Mouse (Mus musculus) cerebellum, adult 9-11 months (tissue): Measurements from ENCODE around the gene Hoxd9.

ENCODE experiments used
- DNase-seq: peaks from one replicate; pipeline ENCODE4 v3.0.0; 2022

The Hoxd9 gene

GRCm38 (mm10) chr2:74698201-74699052 is 900 bp downstream of the Hoxd9 start:
- DNase-seq, result no peak

GRCm38 (mm10) chr2:74699053-74699430 is 1.5 kb downstream of the Hoxd9 start:
- DNase-seq, result no peak

GRCm38 (mm10) chr2:74699664-74700545 is 2.4 kb downstream of the Hoxd9 start:
- DNase-seq, result no peak

GRCm38 (mm10) chr2:74700546-74701112 is 3.1 kb downstream of the Hoxd9 start:
- no peak for DNase-seq

DNA sequence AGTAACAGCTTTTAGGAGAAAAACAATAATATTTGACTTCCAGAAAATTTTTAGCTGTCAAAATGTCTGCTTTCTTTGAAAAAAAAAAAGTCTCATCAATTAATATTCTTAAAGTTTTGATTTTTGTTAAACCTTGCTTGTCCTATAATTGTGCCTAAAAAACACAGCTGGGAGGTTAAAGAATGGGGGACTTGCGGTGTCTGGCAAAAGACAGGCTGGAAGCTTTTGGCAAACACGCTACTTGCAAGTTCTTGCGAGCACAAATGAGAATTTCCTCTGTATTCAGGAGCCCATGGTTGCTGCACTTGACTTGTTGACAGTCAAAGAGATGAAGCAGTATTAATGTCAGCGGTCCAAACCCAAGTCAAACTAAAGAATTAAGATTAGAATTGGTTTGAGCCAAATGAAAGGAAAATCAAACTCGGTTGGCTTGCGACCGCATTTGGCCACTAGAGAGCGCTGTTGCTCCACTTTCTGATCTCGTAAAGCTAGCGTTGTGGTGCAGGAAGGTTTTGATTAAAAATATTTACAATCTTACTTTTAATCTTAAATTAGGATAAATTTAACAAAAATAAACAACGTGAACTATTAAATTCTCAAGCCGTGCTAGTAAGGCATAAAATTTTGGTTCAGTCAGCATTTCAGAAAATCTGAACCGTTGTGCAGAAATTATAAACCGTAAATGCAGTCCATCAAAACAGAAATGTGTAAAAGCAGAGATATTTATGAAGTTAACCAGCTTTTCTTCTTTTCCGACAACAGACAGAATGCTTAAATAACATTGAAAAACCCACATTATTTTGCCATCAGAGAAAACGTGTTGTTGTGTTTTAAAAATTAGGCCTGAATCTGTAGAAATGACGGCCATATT is 4.7 kb downstream of the Hoxd9 start:
- DNase-seq, result peak; percentile 42

- DNase-seq, result no peak
Measured at GRCm38 (mm10) chr2:74702820-74703219, 5.3 kb downstream of the Hoxd9 start.

DNA sequence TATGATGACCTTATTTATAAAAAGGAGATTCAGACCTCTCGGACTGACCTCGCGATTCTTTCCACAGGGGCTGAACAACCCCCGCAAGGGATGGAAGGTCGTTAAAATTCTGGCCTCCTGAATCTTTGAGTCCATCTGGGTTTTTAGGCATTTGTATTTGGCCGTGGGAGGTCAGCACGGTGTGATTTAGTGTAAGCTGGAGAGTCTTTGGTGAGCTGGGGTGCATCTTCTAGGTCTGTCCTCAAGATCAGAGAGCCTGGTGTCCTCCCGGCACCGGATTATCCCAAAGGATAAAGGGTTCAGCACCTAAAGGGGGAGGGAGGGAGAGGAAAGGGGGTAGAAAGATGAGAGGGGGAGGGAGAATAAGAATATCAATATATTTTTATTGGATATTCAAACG is 5.8 kb downstream of the Hoxd9 start:
- DNase-seq, result no peak

- no peak for DNase-seq
Measured at GRCm38 (mm10) chr2:74703720-74704392, 6.3 kb downstream of the Hoxd9 start.

- no peak for DNase-seq
Measured at GRCm38 (mm10) chr2:74704393-74704998, 7.0 kb downstream of the Hoxd9 start, which contains the start of gene Hoxd8. Hoxd8 (plus strand) TSS chr2:74704615.

- DNase-seq, result no peak
Measured at GRCm38 (mm10) chr2:74704999-74705466, 7.5 kb downstream of the Hoxd9 start.

DNA sequence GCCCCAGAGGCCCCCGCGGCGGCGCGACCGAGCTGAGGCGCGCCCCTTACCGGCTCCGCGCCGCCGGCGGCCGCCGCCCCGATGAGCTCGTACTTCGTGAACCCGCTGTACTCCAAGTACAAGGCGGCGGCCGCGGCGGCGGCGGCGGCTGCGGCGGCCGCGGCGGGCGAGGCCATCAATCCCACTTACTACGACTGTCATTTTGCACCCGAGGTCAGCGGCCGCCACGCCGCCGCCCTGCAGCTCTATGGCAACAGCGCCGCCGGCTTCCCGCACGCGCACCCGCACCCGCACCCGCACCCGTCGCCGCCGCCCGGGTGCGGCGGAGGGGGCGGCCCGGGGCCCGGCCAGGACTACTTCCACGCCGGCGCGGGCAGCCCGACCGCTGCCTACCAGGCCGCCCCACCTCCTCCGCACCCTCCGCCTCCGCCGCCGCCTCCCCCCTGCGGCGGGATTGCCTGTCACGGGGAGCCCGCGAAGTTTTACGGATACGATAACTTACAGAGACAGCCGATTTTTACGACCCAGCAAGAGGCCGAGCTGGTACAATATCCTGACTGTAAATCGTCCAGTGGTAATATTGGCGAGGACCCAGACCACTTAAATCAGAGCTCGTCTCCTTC is 8.1 kb downstream of the Hoxd9 start:
- DNase-seq, result no peak

DNA sequence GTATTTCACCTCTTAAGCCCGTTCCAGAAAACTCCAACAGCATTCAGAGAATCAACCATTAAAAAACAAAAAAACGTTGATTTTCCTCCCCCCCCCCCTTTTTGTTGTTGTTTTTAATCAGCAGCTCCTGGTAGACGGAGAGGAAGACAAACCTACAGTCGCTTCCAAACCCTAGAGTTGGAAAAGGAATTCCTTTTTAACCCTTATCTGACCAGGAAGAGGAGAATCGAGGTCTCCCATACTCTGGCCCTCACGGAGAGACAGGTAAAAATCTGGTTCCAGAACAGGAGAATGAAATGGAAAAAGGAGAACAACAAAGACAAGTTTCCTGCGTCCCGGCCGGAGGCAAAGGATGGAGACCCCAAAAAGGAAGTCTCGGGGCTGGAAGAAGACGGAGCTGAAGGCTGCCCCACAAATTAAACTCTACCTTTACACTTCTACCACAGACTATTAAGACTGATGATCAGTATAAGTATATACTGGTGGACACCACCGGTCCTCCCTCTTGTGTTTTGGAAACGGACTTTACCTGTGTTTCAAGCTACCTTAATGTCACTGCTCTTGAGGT is 8.9 kb downstream of the Hoxd9 start:
- DNase-seq, result no peak

- DNase-seq, result no peak
Measured at GRCm38 (mm10) chr2:74707599-74707998, 10.1 kb downstream of the Hoxd9 start.

DNA sequence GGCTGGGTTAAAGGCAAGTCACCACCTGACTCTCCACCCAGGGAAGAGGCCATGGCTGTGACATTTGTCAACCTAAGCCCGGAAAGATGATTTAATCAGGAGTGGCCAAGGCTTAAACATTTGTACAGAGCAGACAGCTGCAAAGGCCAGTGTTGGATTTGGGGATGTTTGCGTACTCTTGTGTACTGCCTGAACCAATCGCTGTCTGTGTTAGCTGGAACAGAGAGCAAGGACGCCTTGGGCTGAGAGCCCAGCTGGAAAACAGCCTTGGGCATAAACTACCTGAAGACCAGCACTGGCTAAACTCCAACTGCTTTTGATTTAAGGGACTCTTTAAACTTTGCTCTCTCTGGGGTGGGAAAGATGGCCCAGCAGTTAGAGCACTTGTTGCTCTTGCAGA is 11.1 kb downstream of the Hoxd9 start:
- no peak for DNase-seq

DNA sequence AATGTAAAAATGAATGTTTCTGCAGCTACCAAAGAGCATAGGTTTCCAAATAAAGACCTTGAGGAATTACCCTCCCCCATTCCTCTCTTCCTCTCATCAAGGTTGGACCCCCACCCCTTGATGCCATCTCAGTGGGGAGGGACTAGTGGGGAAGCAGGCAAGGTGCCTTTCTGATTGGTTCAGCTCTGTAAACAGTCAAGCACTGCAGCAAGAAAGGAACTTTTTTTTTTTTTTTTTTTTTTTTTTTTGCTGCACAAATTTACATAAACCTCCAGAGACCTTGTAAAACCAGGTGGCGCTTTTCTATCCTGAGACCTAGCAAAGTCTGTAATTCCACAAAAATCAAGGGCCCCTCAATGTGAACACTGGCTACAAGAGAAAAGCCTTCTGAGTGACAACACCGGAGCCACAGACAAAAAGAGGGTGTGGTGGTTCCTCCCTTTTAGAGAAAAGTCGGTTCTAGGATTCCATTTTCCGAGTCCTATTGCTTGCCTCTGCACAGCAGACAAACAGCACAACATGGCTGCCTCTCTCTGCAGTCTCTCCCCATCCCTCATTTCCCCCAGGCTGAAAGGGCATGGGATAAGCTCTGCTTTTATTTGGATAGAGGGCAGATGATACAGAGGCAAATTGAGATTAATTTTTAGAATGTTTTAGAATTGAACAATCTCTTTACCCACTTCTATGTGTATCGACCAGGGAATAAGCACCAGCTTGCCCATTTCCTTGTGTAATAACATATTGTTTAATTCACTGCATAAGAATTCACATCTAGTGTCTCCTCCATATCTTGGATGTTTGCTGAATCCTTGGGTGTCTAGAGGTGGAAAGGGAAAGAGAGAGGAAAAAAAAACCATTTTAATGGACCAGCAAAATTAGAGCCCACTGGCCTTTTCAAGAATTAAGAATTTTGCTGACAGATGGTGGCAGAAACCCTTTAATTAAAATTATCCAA is 12.2 kb downstream of the Hoxd9 start:
- no peak for DNase-seq

GRCm38 (mm10) chr2:74710929-74711543 is 13.5 kb downstream of the Hoxd9 start:
- no peak for DNase-seq

DNA sequence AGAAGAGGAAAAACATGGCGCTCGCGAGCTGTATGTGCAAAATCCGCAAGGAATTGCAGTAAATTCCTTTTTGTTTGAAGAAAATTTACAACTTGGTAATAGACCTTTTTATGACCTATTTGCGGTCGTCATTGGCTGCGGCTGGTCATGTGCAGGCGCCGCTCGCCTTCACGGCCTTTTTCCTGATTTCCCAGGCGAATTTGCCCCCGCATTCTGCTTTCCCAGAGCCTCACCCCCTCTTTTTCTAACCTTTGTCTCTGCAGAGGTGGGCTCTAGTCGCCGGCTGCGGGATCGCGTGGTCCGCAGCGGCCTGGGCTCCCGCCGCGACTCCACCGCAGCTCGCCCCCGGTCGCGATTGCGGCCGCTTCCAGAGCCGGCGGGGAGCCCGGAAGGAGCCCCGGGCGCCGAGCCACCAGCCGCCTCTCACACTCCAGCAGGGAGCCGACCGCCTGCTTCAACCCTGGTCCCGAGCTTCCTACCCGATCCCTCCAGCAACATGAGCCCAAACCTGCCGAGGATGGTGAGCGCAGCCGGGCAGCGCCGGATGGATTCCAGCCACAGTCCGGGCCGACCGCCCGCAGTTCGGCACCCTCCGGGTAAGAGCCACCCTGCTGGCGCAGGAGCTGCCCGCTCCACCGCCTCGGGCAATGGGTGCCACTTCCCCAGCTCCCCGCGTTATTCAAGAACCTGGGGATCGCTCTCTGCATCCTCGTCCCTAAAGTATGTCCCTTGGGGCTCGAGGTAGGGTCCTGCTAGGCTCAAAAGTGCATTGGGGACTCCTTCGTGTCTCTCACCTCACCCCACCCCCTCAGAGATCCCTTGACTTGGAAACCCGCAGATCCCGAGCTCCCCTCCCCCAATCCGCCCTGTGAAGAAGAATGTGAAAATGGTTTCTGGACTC is 14.4 kb downstream of the Hoxd9 start, which contains the start of the genes Hoxd3 and Hoxd4:
Gene Hoxd3 (plus strand): TSS at position 207 of the 901 bp plus-strand sequence.
Gene Hoxd4 (plus strand): TSS at position 209 of the 901 bp plus-strand sequence.
- DNase-seq, result no peak
